Mouse (Mus musculus): Measurements from ENCODE around the gene Arhgef1. TPM values are rescaled to one million over a fixed set of nuclear protein-coding genes. Genes with fewer than 3 reads are reported as not detected.
"Not testable (repeated sequence)": the region's sequence is repeated elsewhere in the genome, so short reads cannot be mapped to it uniquely, and the experiment has no call there.

Arhgef1 gene
- polyA plus RNA-seq, 1 experiment from 2014 or later = 131 TPM

GRCm38 (mm10) chr7:24892125-24892583 is 10.6 kb upstream of the Arhgef1 start:
- H3K27ac ChIP-seq = no peak overlapping the region
- ATAC-seq (ENCODE audit: low FRiP score, low read depth) = no peak
- H3K4me1 ChIP-seq = peaks cover 8% of the 10 kb centered on the region
- H3K4me2 ChIP-seq (replicated peaks) = no peak overlapping the region
- 73% methylated on average over 2 of the region's 2 CpGs for WGBS
- H3K4me3 ChIP-seq = no peak overlapping the region
- H3K27me3 ChIP-seq = no peaks in the 10 kb centered on the region
- H3K36me3 ChIP-seq = peaks cover 36% of the 10 kb centered on the region
- H3K9me3 ChIP-seq = no peaks in the 10 kb centered on the region
- H3K9ac ChIP-seq = no peak overlapping the region

GRCm38 (mm10) chr7:24895749-24896148 is 7.0 kb upstream of the Arhgef1 start:
- H3K27me3 ChIP-seq; H3K27ac ChIP-seq; H3K4me2 ChIP-seq (replicated peaks); H3K4me3 ChIP-seq; H3K4me1 ChIP-seq; H3K36me3 ChIP-seq; ATAC-seq (ENCODE audit: low FRiP score, low read depth); H3K9ac ChIP-seq; H3K9me3 ChIP-seq: not testable (repeated sequence)
- WGBS = 80% methylated on average over 2 of the region's 2 CpGs

GRCm38 (mm10) chr7:24896269-24896668 is 6.4 kb upstream of the Arhgef1 start:
- no peak for ATAC-seq (ENCODE audit: low FRiP score, low read depth)
- 84% methylated on average over 8 of the region's 8 CpGs for WGBS
- Histone ChIP-seq H3K4me3 (no peak overlapping the region), H3K4me1 (no peaks in the 10 kb centered on the region), H3K9me3 (no peaks in the 10 kb centered on the region), H3K9ac (no peak overlapping the region), H3K27me3 (no peaks in the 10 kb centered on the region), H3K36me3 (no peaks in the 10 kb centered on the region), H3K4me2 (replicated peaks) (no peak overlapping the region), H3K27ac (no peak overlapping the region)

- Histone ChIP-seq H3K36me3 (no peaks in the 10 kb centered on the region), H3K4me3 (no peak within 1 kb of the TSS), H3K9ac (no peak within 1 kb of the TSS), H3K27me3 (no peaks in the 10 kb centered on the region), H3K9me3 (no peaks in the 10 kb centered on the region), H3K4me2 (replicated peaks) (no peak within 1 kb of the TSS), H3K4me1 (peaks cover 5% of the 10 kb centered on the region), H3K27ac (no peak within 1 kb of the TSS)
- no peak for ATAC-seq (ENCODE audit: low FRiP score, low read depth)
- WGBS = 58% methylated on average over 12 of the region's 12 CpGs
These were observed 5.5 kb upstream of the Arhgef1 start, which contains the start of gene Cd79a for GRCm38 (mm10) chr7:24897224-24897623. TSS of gene Cd79a (plus strand) at chr7:24897381.

GRCm38 (mm10) chr7:24897959-24898358 is 4.8 kb upstream of the Arhgef1 start:
- Histone ChIP-seq H3K27ac (no peak overlapping the region), H3K9ac (no peak overlapping the region), H3K36me3 (no peaks in the 10 kb centered on the region), H3K4me1 (peaks cover 9% of the 10 kb centered on the region), H3K4me3 (no peak overlapping the region), H3K9me3 (no peaks in the 10 kb centered on the region), H3K27me3 (no peaks in the 10 kb centered on the region), H3K4me2 (replicated peaks) (no peak overlapping the region)
- 78% methylated on average over 5 of the region's 5 CpGs for WGBS
- ATAC-seq (ENCODE audit: low FRiP score, low read depth) = no peak

- Histone ChIP-seq H3K4me3 (no peak overlapping the region), H3K27me3 (no peaks in the 10 kb centered on the region), H3K9ac (no peak overlapping the region), H3K27ac (no peak overlapping the region), H3K4me2 (replicated peaks) (no peak overlapping the region), H3K36me3 (no peaks in the 10 kb centered on the region), H3K9me3 (no peaks in the 10 kb centered on the region), H3K4me1 (peaks cover 30% of the 10 kb centered on the region)
- WGBS = 76% methylated on average over 6 of the region's 6 CpGs
- ATAC-seq (ENCODE audit: low FRiP score, low read depth) = no peak
These were observed 1.6 kb upstream of the Arhgef1 start for GRCm38 (mm10) chr7:24901114-24901513.

GRCm38 (mm10) chr7:24901842-24902241 is 870 bp upstream of the Arhgef1 start:
- Histone ChIP-seq H3K9ac (no peak overlapping the region), H3K36me3 (no peaks in the 10 kb centered on the region), H3K27ac (no peak overlapping the region; the same call in 1 of the 2 replicates), H3K9me3 (no peaks in the 10 kb centered on the region), H3K4me2 (replicated peaks) (peak overlapping the region; percentile 90), H3K4me1 (peaks cover 37% of the 10 kb centered on the region), H3K4me3 (peak overlapping the region; percentile 81), H3K27me3 (no peaks in the 10 kb centered on the region)
- 70% methylated on average over 1 of the region's 1 CpGs for WGBS
- no peak for ATAC-seq (ENCODE audit: low FRiP score, low read depth)

GRCm38 (mm10) chr7:24902264-24902629 is 465 bp upstream of the Arhgef1 start:
- Histone ChIP-seq H3K36me3 (no peaks in the 10 kb centered on the region), H3K9me3 (no peaks in the 10 kb centered on the region), H3K4me2 (replicated peaks) (peak overlapping the region; percentile 90), H3K27me3 (no peaks in the 10 kb centered on the region), H3K4me1 (peaks cover 41% of the 10 kb centered on the region), H3K27ac (peak overlapping the region; percentile 84), H3K9ac (peak overlapping the region; percentile 85), H3K4me3 (peak overlapping the region; percentile 81)
- no peak for ATAC-seq (ENCODE audit: low FRiP score, low read depth)
- 53% methylated on average over 2 of the region's 2 CpGs for WGBS

- Histone ChIP-seq H3K4me3 (peak overlapping the region; percentile 81), H3K4me1 (peaks cover 53% of the 10 kb centered on the region), H3K36me3 (peaks cover 5% of the 10 kb centered on the region), H3K9me3 (no peaks in the 10 kb centered on the region), H3K27me3 (no peaks in the 10 kb centered on the region), H3K9ac (peak overlapping the region; percentile 85), H3K4me2 (replicated peaks) (peak overlapping the region; percentile 90), H3K27ac (0 out of 2 replicates have a peak overlapping the region, but pooled peaks have one; percentile 52)
- 38% methylated on average over 10 of the region's 10 CpGs for whole genome bisulfite sequencing
- ATAC-seq (ENCODE audit: low FRiP score, low read depth) = no peak
These were observed 723 bp downstream of the Arhgef1 start for GRCm38 (mm10) chr7:24903444-24903825.

GRCm38 (mm10) chr7:24904070-24904483 is 1.4 kb downstream of the Arhgef1 start:
- H3K27me3 ChIP-seq = no peaks in the 10 kb centered on the region
- under 1% methylated on average over 30 of the region's 30 CpGs for WGBS
- H3K27ac ChIP-seq = peak overlapping the region; percentile 83
- ATAC-seq (ENCODE audit: low FRiP score, low read depth) = peak; percentile 96
- H3K4me2 ChIP-seq (replicated peaks) = peak overlapping the region; percentile 90
- H3K36me3 ChIP-seq = peaks cover 11% of the 10 kb centered on the region
- H3K9ac ChIP-seq = peak overlapping the region; percentile 79
- peak overlapping the region; percentile 81 for H3K4me3 ChIP-seq
- no peaks in the 10 kb centered on the region for H3K9me3 ChIP-seq
- H3K4me1 ChIP-seq = peaks cover 54% of the 10 kb centered on the region

GRCm38 (mm10) chr7:24904936-24905335 is 2.2 kb downstream of the Arhgef1 start:
- Histone ChIP-seq H3K36me3 (peaks cover 20% of the 10 kb centered on the region), H3K9me3 (no peaks in the 10 kb centered on the region), H3K27ac (peak overlapping the region; percentile 83; the same call in 1 of the 2 replicates), H3K4me1 (peaks cover 54% of the 10 kb centered on the region), H3K4me2 (replicated peaks) (peak overlapping the region; percentile 90), H3K4me3 (peak overlapping the region; percentile 81), H3K9ac (peak overlapping the region; percentile 79), H3K27me3 (no peaks in the 10 kb centered on the region)
- 23% methylated on average over 3 of the region's 3 CpGs for WGBS
- ATAC-seq (ENCODE audit: low FRiP score, low read depth) = no peak

GRCm38 (mm10) chr7:24906551-24906950 is 3.8 kb downstream of the Arhgef1 start:
- H3K4me2 ChIP-seq (replicated peaks) = peak overlapping the region; percentile 90
- peaks cover 54% of the 10 kb centered on the region for H3K4me1 ChIP-seq
- peak overlapping the region; percentile 57 for H3K9ac ChIP-seq
- H3K4me3 ChIP-seq = peak overlapping the region; percentile 32
- no peak for ATAC-seq (ENCODE audit: low FRiP score, low read depth)
- peaks cover 32% of the 10 kb centered on the region for H3K36me3 ChIP-seq
- no peaks in the 10 kb centered on the region for H3K27me3 ChIP-seq
- WGBS = 23% methylated on average over 6 of the region's 6 CpGs
- peak overlapping the region; percentile 86 for H3K27ac ChIP-seq
- no peaks in the 10 kb centered on the region for H3K9me3 ChIP-seq

GRCm38 (mm10) chr7:24907211-24907748 is 4.6 kb downstream of the Arhgef1 start:
- H3K27me3 ChIP-seq = no peaks in the 10 kb centered on the region
- peak overlapping the region; percentile 32 for H3K4me3 ChIP-seq
- peaks cover 40% of the 10 kb centered on the region for H3K36me3 ChIP-seq
- peak overlapping the region; percentile 57 for H3K9ac ChIP-seq
- 13% methylated on average over 13 of the region's 13 CpGs for WGBS
- H3K4me1 ChIP-seq = peaks cover 49% of the 10 kb centered on the region
- H3K27ac ChIP-seq = peak overlapping the region; percentile 86
- ATAC-seq (ENCODE audit: low FRiP score, low read depth) = peak; percentile 10; the same call in 1 of the 2 replicates
- H3K4me2 ChIP-seq (replicated peaks) = peak overlapping the region; percentile 90
- no peaks in the 10 kb centered on the region for H3K9me3 ChIP-seq

Data from limb, embryonic 13.5 days (tissue).